Mouse (Mus musculus): ENCODE results near the gene Apc2.

DNA sequence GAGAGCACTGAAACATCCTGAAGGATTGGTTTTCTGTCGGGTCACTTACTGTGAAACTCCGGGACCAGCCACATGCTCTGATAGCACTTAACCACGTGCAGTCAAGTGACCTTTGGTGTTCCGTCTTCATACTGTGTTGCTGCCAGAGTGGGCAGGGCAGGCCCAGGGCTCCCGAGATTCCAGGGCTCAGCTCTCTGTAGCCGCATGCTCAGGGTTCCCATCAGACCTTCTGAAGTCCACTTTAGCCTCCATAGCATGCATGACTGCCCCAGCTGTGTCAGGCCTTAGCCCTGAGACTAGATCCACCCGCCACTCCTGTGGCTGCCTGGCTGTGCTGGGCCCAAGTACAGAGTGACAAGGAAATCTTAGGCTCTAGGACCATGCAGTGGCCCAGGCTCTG, 14.5 kb upstream of the Apc2 start:
- TF ChIP-seq CTCF (IDR thresholded peaks at IDR 0.05; ENCODE audit: insufficient read depth, low read length) (no peak), POLR2A (IDR thresholded peaks at IDR 0.05; ENCODE audit: borderline replicate concordance, extremely low read depth, low read depth, low read length) (no peak)
